Mouse (Mus musculus) right cerebral cortex, postnatal 36 days (tissue): ENCODE data around the gene H2al1f.
"Not testable (repeated sequence)": the region's sequence is repeated elsewhere in the genome, so short reads cannot be mapped to it uniquely, and the experiment has no call there.

Source experiments
- DNase-seq, 2 experiments: peaks; one replicate each; pipeline ENCODE4 v3.0.0; 2022; ENCODE audit warnings: low spot score in 2 of 2, mixed read lengths in 1 of 2

Gene H2al1f

GRCm38 (mm10) chrX:11314858-11315257 is at the start of gene H2al1f:
TSS of gene H2al1f (plus strand) at chrX:11315158.
- not testable (repeated sequence) for DNase-seq

GRCm38 (mm10) chrX:11267791-11268190 is 47.2 kb upstream of the H2al1f start:
- DNase-seq = no peak

- DNase-seq = peak in 1 of 2 experiments; percentile 10
Observed at GRCm38 (mm10) chrX:11269074-11269473, 45.9 kb upstream of the H2al1f start.

- no peak for DNase-seq
Observed at GRCm38 (mm10) chrX:11273190-11273589, 41.8 kb upstream of the H2al1f start.

- DNase-seq = no peak
Observed at GRCm38 (mm10) chrX:11277083-11277482, 37.9 kb upstream of the H2al1f start.

- DNase-seq = no peak
Observed at GRCm38 (mm10) chrX:11280741-11281140, 34.2 kb upstream of the H2al1f start.

- no peak for DNase-seq
Observed at GRCm38 (mm10) chrX:11288306-11288882, 26.6 kb upstream of the H2al1f start.

- DNase-seq = no peak
Observed at GRCm38 (mm10) chrX:11289244-11289643, 25.7 kb upstream of the H2al1f start.

- not testable (repeated sequence) for DNase-seq
Observed at GRCm38 (mm10) chrX:11298957-11299356, 16.0 kb upstream of the H2al1f start, which contains the start of gene H2al1a. TSS of gene H2al1a (plus strand) at chrX:11299257.

GRCm38 (mm10) chrX:11302132-11302531 is 12.8 kb upstream of the H2al1f start, which contains the start of gene H2al1b:
TSS of gene H2al1b (plus strand) at chrX:11302432.
- not testable (repeated sequence) for DNase-seq

- DNase-seq = not testable (repeated sequence)
Observed at GRCm38 (mm10) chrX:11305355-11305754, 9.6 kb upstream of the H2al1f start, which contains the start of gene H2al1c. TSS of gene H2al1c (plus strand) at chrX:11305655.

- not testable (repeated sequence) for DNase-seq
Observed at GRCm38 (mm10) chrX:11308524-11308923, 6.4 kb upstream of the H2al1f start, which contains the start of gene H2al1d. TSS of gene H2al1d (plus strand) at chrX:11308824.

GRCm38 (mm10) chrX:11311634-11312033 is 3.3 kb upstream of the H2al1f start, which contains the start of gene H2al1e:
TSS of gene H2al1e (plus strand) at chrX:11311934.
- not testable (repeated sequence) for DNase-seq

- not testable (repeated sequence) for DNase-seq
Observed at GRCm38 (mm10) chrX:11317956-11318355, 3.0 kb downstream of the H2al1f start, which contains the start of gene H2al1g. TSS of gene H2al1g (plus strand) at chrX:11318256.

GRCm38 (mm10) chrX:11321192-11321591 is 6.2 kb downstream of the H2al1f start, which contains the start of gene H2al1h:
TSS of gene H2al1h (plus strand) at chrX:11321492.
- DNase-seq = not testable (repeated sequence)

- not testable (repeated sequence) for DNase-seq
Observed at GRCm38 (mm10) chrX:11324359-11324758, 9.4 kb downstream of the H2al1f start, which contains the start of gene H2al1i. TSS of gene H2al1i (plus strand) at chrX:11324659.

GRCm38 (mm10) chrX:11327522-11327921 is 12.6 kb downstream of the H2al1f start, which contains the start of gene H2al1j:
TSS of gene H2al1j (plus strand) at chrX:11327822.
- not testable (repeated sequence) for DNase-seq

GRCm38 (mm10) chrX:11345762-11346161 is 30.8 kb downstream of the H2al1f start:
- peak in 1 of 2 experiments; percentile 3 for DNase-seq

GRCm38 (mm10) chrX:11346756-11347155 is 31.8 kb downstream of the H2al1f start:
- DNase-seq = no peak

GRCm38 (mm10) chrX:11360823-11361222 is 45.9 kb downstream of the H2al1f start:
- no peak for DNase-seq

GRCm38 (mm10) chrX:11361261-11361660 is 46.3 kb downstream of the H2al1f start:
- no peak for DNase-seq

GRCm38 (mm10) chrX:11363890-11364289 is 48.9 kb downstream of the H2al1f start:
- DNase-seq = no peak
